Mouse (Mus musculus) adrenal gland, postnatal 10 days (tissue): ENCODE measurements around the gene Ctf2. TPM values are rescaled to one million over a fixed set of nuclear protein-coding genes. Genes with fewer than 3 reads are reported as not detected.
"Not testable (repeated sequence)": the region's sequence is repeated elsewhere in the genome, so short reads cannot be mapped to it uniquely, and the experiment has no call there.

Experiments
- DNase-seq: peaks from one replicate; pipeline ENCODE4 v3.0.0; 2021; ENCODE audit warnings: mixed read lengths
- long read RNA-seq, 2 experiments: library from polyadenylated mRNA; stranded (forward); transcript quantifications; one replicate each; pipeline ENCODE4 v2.0.0; 2021
- total RNA-seq, 2 experiments: library from RNA; stranded (reverse); gene quantifications; 2 replicates each; pipeline ENCODE4 v1.2.3; 2021

The Ctf2 gene
- not detected for total RNA-seq
- long read RNA-seq, experiment 1, result 0 reads
- long read RNA-seq, experiment 2, result 0 reads

GRCm38 (mm10) chr7:127732066-127732465, at the start of gene Ctf2:
Gene Ctf2 (minus strand): TSS chr7:127732166.
- DNase-seq, result not testable (repeated sequence)

- DNase-seq, result no peak
Measured at GRCm38 (mm10) chr7:127778350-127778749, 46.4 kb upstream of the Ctf2 start.

GRCm38 (mm10) chr7:127777474-127778266, 45.7 kb upstream of the Ctf2 start:
- peak; percentile 81 for DNase-seq

- peak; percentile 97 for DNase-seq
Measured at GRCm38 (mm10) chr7:127776878-127777473, 45.0 kb upstream of the Ctf2 start.

- peak; percentile 94 for DNase-seq
Measured at GRCm38 (mm10) chr7:127776426-127776825, 44.5 kb upstream of the Ctf2 start, which contains the start of gene Setd1a. Gene Setd1a (plus strand): TSS chr7:127776670.

- DNase-seq, result not testable (repeated sequence)
Measured at GRCm38 (mm10) chr7:127775837-127776236, 43.9 kb upstream of the Ctf2 start.

GRCm38 (mm10) chr7:127773664-127774384, 41.9 kb upstream of the Ctf2 start:
- peak; percentile 88 for DNase-seq

GRCm38 (mm10) chr7:127772557-127772956, 40.6 kb upstream of the Ctf2 start:
- no peak for DNase-seq

- DNase-seq, result peak; percentile 27
Measured at GRCm38 (mm10) chr7:127772080-127772479, 40.1 kb upstream of the Ctf2 start.

GRCm38 (mm10) chr7:127771262-127771661, 39.3 kb upstream of the Ctf2 start:
- DNase-seq, result no peak

- DNase-seq, result peak; percentile 23
Measured at GRCm38 (mm10) chr7:127770039-127770905, 38.3 kb upstream of the Ctf2 start.

- peak; percentile 93 for DNase-seq
Measured at GRCm38 (mm10) chr7:127769651-127770038, 37.7 kb upstream of the Ctf2 start, which contains the start of gene Orai3. Gene Orai3 (plus strand): TSS chr7:127769815.

GRCm38 (mm10) chr7:127768997-127769593, 37.1 kb upstream of the Ctf2 start:
- peak; percentile 96 for DNase-seq

GRCm38 (mm10) chr7:127768346-127768996, 36.5 kb upstream of the Ctf2 start:
- peak; percentile 28 for DNase-seq

GRCm38 (mm10) chr7:127767671-127768345, 35.8 kb upstream of the Ctf2 start:
- no peak for DNase-seq

GRCm38 (mm10) chr7:127766851-127767609, 35.1 kb upstream of the Ctf2 start:
- peak; percentile 16 for DNase-seq

- peak; percentile 49 for DNase-seq
Measured at GRCm38 (mm10) chr7:127765756-127766155, 33.8 kb upstream of the Ctf2 start.

GRCm38 (mm10) chr7:127763642-127764041, 31.7 kb upstream of the Ctf2 start:
- DNase-seq, result no peak

- peak; percentile 84 for DNase-seq
Measured at GRCm38 (mm10) chr7:127761026-127761425, 29.1 kb upstream of the Ctf2 start.
